Mouse (Mus musculus): ENCODE measurements around the gene Mmp25. TPM values are rescaled to one million over a fixed set of nuclear protein-coding genes. Genes with fewer than 3 reads are reported as not detected.
"Not testable (repeated sequence)": the region's sequence is repeated elsewhere in the genome, so short reads cannot be mapped to it uniquely, and the experiment has no call there.

The Mmp25 gene
- total and polyA plus RNA-seq, 2 experiments from 2014 or later = 0.66 to 1.0 TPM

DNA sequence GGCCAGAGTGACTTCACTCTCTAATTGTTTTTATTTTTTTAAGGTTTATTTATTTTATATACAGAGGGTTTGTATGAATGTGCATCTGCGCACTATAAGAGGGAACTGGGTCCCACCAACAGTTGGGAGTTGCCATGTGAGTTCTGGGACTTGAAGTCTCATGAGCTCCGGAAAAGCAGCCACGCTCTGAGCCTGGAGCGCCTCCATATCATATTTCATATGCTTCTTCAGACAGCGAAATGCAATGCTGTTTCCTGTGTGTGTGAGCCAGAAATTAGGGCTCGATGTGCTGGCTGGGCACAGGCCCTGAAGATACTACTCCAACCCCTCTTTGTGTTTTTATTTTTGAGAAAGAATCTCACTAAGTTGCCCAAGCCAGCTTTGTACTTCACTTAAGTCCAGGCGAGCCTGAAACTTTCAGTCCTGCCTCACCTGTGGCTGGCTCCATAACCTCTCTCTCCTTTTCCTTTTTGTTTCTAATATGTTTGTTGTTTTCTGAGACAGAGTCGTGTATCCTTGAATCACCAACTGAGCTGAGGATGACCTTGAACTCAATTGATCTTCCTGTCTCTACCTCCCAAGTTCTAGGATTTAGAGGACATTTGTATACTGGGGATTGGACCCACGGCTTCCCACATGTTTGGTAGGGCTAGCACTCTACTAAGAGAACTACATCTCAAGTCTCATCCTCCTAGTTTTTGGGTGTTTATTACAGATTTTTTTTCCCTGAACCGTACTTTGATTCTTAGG, 43.1 kb downstream of the Mmp25 start:
- H3K27ac ChIP-seq (ENCODE audit: low read depth, low read length) = no peak overlapping the region
- DNase-seq (ENCODE audit: low spot score) = no peak
- H3K36me3 ChIP-seq (ENCODE audit: insufficient read depth, low read length) = no peaks in the 10 kb centered on the region
- no peak overlapping the region for H3K4me2 ChIP-seq (ENCODE audit: low read depth, low read length, poor library complexity, severe bottlenecking)
- H3K4me3 ChIP-seq (ENCODE audit: low read depth, low read length) = no peak overlapping the region
- no peaks in the 10 kb centered on the region for H3K9me3 ChIP-seq (ENCODE audit: low read length)
- no peaks in the 10 kb centered on the region for H3K4me1 ChIP-seq (ENCODE audit: insufficient read depth, low read length)
- no peaks in the 10 kb centered on the region for H3K27me3 ChIP-seq (ENCODE audit: insufficient read depth, low read length)
- TF ChIP-seq CTCF (IDR thresholded peaks at IDR 0.05) = no peak
- 53% methylated on average over 10 of the region's 10 CpGs for WGBS
- no peak for ATAC-seq (ENCODE audit: low FRiP score)
- H3K9ac ChIP-seq (replicated peaks; ENCODE audit: low read length, poor library complexity, severe bottlenecking) = no peak overlapping the region

DNA sequence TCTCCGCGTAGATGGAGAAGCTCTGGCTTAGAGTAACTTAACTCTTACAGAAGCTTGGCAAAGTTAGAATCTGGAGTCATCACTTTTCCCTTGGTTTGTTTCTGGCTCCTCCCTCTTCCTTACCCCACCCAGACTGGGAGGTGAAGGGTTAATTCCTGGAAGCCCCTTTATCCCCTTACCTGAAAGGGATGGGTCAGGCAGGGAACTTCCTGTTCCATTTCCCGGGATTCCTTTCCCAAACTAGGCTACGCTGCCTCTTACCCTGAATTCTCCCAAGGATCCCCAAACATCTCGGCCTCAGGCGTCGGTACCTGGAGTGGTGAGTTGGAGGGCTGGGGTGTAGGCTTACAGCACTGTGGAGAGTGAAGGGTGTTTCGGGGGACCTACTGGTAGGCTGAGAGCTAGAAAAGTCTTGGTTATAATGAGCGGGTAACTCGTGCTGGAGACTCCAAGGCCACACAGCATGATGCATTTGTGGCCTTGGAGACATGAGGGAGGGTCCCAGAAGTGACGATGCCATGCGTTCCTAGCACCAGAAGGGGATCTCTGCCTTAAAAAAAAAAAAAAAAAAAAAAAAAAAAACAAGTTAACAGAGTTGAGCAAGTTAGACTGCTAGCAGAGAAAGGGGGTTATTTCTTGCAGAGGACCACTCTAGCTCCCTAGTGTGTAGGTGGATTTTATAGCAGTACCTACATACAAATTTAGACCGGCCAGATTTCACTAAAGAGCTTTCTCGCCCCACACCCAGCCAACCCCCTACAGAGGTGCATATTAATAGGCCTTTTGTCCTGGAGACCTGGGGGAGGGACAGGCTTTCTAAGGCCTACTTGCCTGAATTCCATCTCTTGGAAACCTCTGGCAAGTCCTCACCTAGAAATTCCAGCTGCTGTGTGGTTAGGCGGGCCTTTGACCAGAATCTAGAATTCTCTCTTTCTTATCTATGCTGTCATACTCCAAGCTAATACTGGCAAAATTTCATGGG, 44.1 kb downstream of the Mmp25 start, which contains the start of gene Zscan10:
Zscan10 (plus strand) TSS at position 216 of the 982 bp plus-strand sequence.
- Histone ChIP-seq H3K9me3 (ENCODE audit: low read length) (no peaks in the 10 kb centered on the region), H3K27ac (ENCODE audit: low read depth, low read length) (no peak within 1 kb of the TSS), H3K4me1 (ENCODE audit: insufficient read depth, low read length) (no peaks in the 10 kb centered on the region), H3K36me3 (ENCODE audit: insufficient read depth, low read length) (no peaks in the 10 kb centered on the region), H3K27me3 (ENCODE audit: insufficient read depth, low read length) (no peaks in the 10 kb centered on the region), H3K4me3 (ENCODE audit: low read depth, low read length) (0 out of 2 replicates have a peak within 1 kb of the TSS, but pooled peaks have one; percentile 40), H3K9ac (replicated peaks; ENCODE audit: low read length, poor library complexity, severe bottlenecking) (peak within 1 kb of the TSS; percentile 60; the same call in 1 of the 2 replicates), H3K4me2 (ENCODE audit: low read depth, low read length, poor library complexity, severe bottlenecking) (peak within 1 kb of the TSS; percentile 72)
- no peak for ATAC-seq (ENCODE audit: low FRiP score)
- 34% methylated on average over 15 of the region's 15 CpGs for WGBS
- no peak for TF ChIP-seq CTCF (IDR thresholded peaks at IDR 0.05)
- no peak for DNase-seq (ENCODE audit: low spot score)

DNA sequence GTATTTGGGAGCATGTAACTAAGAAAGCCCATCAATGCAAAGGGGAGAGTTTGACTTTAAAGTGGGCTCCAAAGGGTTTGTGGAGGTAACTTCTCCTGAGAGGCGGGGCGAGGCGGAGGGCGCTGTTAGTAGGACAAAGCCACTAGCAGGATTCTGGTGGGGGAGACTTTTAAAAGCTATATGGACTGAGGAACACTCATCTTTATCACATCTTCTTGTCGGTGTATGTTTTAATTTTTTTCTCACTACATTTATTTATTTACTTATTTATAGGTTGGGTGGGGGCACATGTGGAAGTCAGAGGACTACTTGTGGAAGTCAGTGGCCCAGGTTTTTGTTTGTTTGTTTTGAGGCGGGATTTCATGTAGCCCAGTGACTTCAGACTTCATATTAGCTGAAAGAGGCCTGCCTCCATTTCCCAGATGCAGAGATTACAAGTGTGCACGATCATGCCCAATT, 45.4 kb downstream of the Mmp25 start:
- WGBS = 44% methylated on average over 7 of the region's 7 CpGs

DNA sequence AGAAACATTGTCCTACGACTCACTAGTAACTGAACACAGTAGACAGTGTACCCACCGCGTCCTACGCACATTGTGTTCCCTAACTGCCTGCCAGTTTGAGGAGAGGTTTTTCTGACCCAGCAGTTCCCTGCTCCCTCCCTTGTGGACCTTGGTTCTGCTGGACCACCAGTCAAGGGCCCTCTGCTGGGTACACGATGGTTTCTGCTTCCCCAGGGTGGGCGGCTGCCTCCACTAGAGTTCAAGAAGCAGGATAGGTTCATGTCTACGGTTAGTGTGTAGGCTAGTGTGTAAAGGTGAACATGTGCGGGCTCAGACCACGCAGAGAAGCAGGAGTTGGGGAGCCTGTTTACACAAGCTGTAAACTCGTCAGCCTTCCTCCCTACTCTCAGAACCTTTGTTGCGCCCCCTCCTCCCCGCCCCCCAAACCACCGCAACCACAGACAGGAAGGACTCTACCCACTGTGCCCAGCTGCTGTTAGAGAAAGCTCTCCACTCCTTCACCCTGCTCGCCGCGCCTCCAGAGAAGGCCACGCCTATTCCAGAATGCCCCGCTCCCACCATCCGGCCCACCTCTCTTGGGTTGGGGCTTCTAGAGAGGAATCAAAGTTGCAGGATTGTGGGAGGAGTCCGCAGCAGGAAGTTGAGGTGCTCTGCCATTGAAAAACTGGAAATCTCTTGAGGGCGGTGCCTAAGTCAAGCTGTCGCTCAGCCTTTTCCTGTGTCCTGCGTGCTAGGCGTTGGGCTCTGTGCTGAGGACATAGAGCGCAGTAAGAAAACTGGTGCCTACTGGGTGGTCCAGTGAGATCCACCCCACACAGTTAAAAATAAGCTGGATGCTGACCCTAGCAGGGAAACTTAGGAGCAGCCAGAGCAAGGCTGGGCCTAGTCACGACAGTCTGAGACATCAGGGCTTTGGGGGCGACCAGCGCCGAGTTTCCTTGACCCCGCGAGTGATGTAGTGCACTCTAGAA, 46.2 kb downstream of the Mmp25 start, which contains the start of gene Zfp13:
Zfp13 (minus strand) TSS at position 906 of the 971 bp plus-strand sequence.
- H3K9me3 ChIP-seq (ENCODE audit: low read length) = no peaks in the 10 kb centered on the region
- H3K4me2 ChIP-seq (ENCODE audit: low read depth, low read length, poor library complexity, severe bottlenecking) = peak within 1 kb of the TSS; percentile 72
- no peak for TF ChIP-seq CTCF (IDR thresholded peaks at IDR 0.05)
- peak within 1 kb of the TSS; percentile 40 for H3K4me3 ChIP-seq (ENCODE audit: low read depth, low read length)
- DNase-seq (ENCODE audit: low spot score) = peak; percentile 92
- H3K9ac ChIP-seq (replicated peaks; ENCODE audit: low read length, poor library complexity, severe bottlenecking) = peak within 1 kb of the TSS; percentile 60
- H3K27me3 ChIP-seq (ENCODE audit: insufficient read depth, low read length) = no peaks in the 10 kb centered on the region
- no peaks in the 10 kb centered on the region for H3K4me1 ChIP-seq (ENCODE audit: insufficient read depth, low read length)
- H3K27ac ChIP-seq (ENCODE audit: low read depth, low read length) = peak within 1 kb of the TSS; percentile 59
- ATAC-seq (ENCODE audit: low FRiP score) = peak; percentile 79
- WGBS = 11% methylated on average over 30 of the region's 31 CpGs
- H3K36me3 ChIP-seq (ENCODE audit: insufficient read depth, low read length) = no peaks in the 10 kb centered on the region

More for the DNA sequence above, 45.4 kb downstream of the Mmp25 start:
- Histone ChIP-seq H3K36me3 (ENCODE audit: insufficient read depth, low read length) (no peaks in the 10 kb centered on the region), H3K4me1 (ENCODE audit: insufficient read depth, low read length) (no peaks in the 10 kb centered on the region), H3K27me3 (ENCODE audit: insufficient read depth, low read length) (no peaks in the 10 kb centered on the region), H3K4me2 (ENCODE audit: low read depth, low read length, poor library complexity, severe bottlenecking) (peak overlapping the region; percentile 72), H3K27ac (ENCODE audit: low read depth, low read length) (0 out of 2 replicates have a peak overlapping the region, but pooled peaks have one; percentile 39), H3K9me3 (ENCODE audit: low read length) (no peaks in the 10 kb centered on the region), H3K9ac (replicated peaks; ENCODE audit: low read length, poor library complexity, severe bottlenecking) (peak overlapping the region; percentile 60; the same call in 1 of the 2 replicates), H3K4me3 (ENCODE audit: low read depth, low read length) (peak overlapping the region; percentile 40)
- DNase-seq (ENCODE audit: low spot score) = no peak
- ATAC-seq (ENCODE audit: low FRiP score) = no peak
- TF ChIP-seq CTCF (IDR thresholded peaks at IDR 0.05) = no peak

DNA sequence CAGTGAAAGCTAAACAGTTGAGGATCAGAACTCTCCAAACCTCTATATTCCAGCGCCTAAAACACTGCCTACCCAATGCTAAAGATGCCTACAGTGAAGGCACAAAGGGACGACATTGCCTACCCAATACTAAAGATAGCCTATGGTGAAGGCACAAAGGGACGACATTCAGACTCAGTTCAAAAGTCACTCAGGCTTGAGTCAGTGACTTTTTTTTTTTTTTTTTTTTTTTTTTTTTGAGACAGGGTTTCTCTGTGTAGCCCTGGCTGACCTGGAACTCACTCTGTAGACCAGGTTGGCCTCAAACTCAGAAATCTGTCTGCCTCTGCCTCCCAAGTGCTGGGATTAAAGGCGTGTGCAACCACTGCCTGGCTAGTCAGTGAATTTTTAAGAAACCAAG, 49.9 kb downstream of the Mmp25 start:
- not testable (repeated sequence) for H3K27ac ChIP-seq (ENCODE audit: low read depth, low read length); H3K4me1 ChIP-seq (ENCODE audit: insufficient read depth, low read length); H3K4me2 ChIP-seq (ENCODE audit: low read depth, low read length, poor library complexity, severe bottlenecking); H3K4me3 ChIP-seq (ENCODE audit: low read depth, low read length); H3K27me3 ChIP-seq (ENCODE audit: insufficient read depth, low read length); H3K9me3 ChIP-seq (ENCODE audit: low read length); H3K9ac ChIP-seq (replicated peaks; ENCODE audit: low read length, poor library complexity, severe bottlenecking); H3K36me3 ChIP-seq (ENCODE audit: insufficient read depth, low read length); DNase-seq (ENCODE audit: low spot score); ATAC-seq (ENCODE audit: low FRiP score)
- WGBS = 70% methylated on average over 4 of the region's 4 CpGs
